Mouse (Mus musculus): ENCODE measurements at regions not wholly inside any gene's neighbourhood (a gene's known extent, or its start where the extent isn't known, plus 50 kb on each side); places are given as distances from the start of the nearest gene placed in this dataset.

DNA sequence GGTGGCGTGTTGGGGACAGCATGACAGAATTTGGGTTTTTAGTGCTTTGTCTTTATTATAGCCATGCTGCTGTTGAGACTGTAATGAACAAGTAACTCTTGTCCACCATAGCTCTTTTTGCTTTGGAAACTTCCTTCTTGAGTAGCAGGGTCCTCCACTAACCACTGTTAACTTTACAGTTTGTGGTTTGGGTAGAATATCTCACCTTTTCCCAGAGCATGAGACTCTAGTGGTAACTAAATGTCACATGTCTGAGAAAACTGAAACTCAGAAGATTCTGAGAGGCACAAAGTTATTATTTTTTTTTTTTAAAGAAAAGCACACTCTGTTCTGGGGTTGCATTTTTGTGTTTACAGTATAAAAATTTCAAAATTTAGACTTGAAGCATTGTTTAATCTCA is 897.7 kb downstream of the Car8 start:
- TF ChIP-seq POLR2A (IDR thresholded peaks at IDR 0.05; ENCODE audit: low read depth, low read length) (no peak), CTCF (conservative IDR thresholded peaks at IDR 0.05 in 1 of 2, IDR thresholded peaks at IDR 0.05 in 1 of 2; ENCODE audit: low read depth in 2 of 2, low read length in 2 of 2) (no peak), MYC (IDR thresholded peaks at IDR 0.05; ENCODE audit: low read depth, low read length) (no peak), EP300 (IDR thresholded peaks at IDR 0.05; ENCODE audit: low read length) (no peak), MEF2A (IDR thresholded peaks at IDR 0.05; ENCODE audit: borderline replicate concordance, low read depth, low read length) (no peak), TBP (conservative IDR thresholded peaks at IDR 0.05; ENCODE audit: low read depth, low read length) (no peak)

All from CH12.LX (cell line).